Mouse (Mus musculus): ENCODE results near the gene Creg2. TPM values are rescaled to one million over a fixed set of nuclear protein-coding genes. Genes with fewer than 3 reads are reported as not detected.
"Not testable (repeated sequence)": the region's sequence is repeated elsewhere in the genome, so short reads cannot be mapped to it uniquely, and the experiment has no call there.

Creg2 gene
- polyA plus RNA-seq, 1 experiment from 2014 or later, result 0.05 TPM

DNA sequence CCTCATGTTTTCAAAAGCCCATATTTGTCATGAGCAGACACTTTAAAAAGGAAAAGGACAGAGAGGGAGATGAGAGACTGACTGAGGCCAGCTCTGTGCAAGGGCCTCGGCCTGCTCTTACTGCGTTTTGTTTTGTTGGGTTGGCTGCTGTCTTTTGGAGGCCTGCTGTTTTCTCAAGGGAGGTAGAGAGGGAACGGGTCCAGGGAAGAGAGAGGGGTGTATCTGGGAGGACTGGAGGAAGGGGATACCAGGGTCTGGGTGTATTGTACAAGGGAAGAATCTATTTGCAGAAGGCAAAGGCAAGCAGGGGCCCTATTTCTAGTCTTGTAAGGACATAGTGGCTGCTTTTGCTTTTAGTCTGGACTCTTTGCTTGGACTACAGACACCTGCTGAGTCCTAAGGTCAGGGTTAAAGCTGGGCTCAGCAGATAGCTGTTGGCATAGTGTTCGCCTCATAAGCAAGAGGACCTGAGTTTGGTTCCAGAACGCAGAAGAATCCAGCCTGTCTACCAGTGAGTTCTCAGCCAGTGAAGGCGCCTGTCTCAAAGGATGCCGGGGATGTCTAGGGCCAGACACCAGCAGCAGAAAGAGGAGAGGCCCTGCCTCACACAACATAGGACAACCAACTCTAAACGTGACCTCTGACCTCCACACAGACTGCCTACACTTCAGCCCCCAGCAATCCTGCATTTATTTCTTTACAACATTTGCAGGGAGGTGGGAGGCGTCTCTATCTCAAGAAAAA, 21.3 kb upstream of the Creg2 start:
- WGBS, result 71% methylated on average over 9 of the region's 9 CpGs
- H3K4me1 ChIP-seq (ENCODE audit: control insufficient read depth in 2 of 2, insufficient read depth in 2 of 2, low read length in 2 of 2), result no peaks in the 10 kb centered on the region; a peak in 1 of 4 replicates
- H3K36me3 ChIP-seq (ENCODE audit: control insufficient read depth, insufficient read depth, low read length), result no peaks in the 10 kb centered on the region
- H3K27ac ChIP-seq (replicated peaks in 1 of 2; ENCODE audit: control insufficient read depth in 1 of 2, insufficient read depth in 1 of 2, low read depth in 2 of 2, low read length in 2 of 2), result peak overlapping the region in 1 of 2 experiments; percentile 30; a peak in 1 of 4 replicates
- no peak overlapping the region for H3K4me3 ChIP-seq (ENCODE audit: control insufficient read depth in 1 of 2, insufficient read depth in 1 of 2, low read depth in 1 of 2, low read length in 2 of 2)
- no peaks in the 10 kb centered on the region; the same call in 1 of the 2 replicates for H3K9me3 ChIP-seq (ENCODE audit: control insufficient read depth, low read length)
- no peak for ATAC-seq (ENCODE audit: insufficient number of reproducible peaks, insufficient read depth, low FRiP score, low read depth)
- no peaks in the 10 kb centered on the region for H3K27me3 ChIP-seq (ENCODE audit: control insufficient read depth, insufficient read depth, low read length)
- no peak overlapping the region for H3K9ac ChIP-seq (ENCODE audit: low read length)
- no peak overlapping the region for H3K4me2 ChIP-seq (ENCODE audit: low read length)

DNA sequence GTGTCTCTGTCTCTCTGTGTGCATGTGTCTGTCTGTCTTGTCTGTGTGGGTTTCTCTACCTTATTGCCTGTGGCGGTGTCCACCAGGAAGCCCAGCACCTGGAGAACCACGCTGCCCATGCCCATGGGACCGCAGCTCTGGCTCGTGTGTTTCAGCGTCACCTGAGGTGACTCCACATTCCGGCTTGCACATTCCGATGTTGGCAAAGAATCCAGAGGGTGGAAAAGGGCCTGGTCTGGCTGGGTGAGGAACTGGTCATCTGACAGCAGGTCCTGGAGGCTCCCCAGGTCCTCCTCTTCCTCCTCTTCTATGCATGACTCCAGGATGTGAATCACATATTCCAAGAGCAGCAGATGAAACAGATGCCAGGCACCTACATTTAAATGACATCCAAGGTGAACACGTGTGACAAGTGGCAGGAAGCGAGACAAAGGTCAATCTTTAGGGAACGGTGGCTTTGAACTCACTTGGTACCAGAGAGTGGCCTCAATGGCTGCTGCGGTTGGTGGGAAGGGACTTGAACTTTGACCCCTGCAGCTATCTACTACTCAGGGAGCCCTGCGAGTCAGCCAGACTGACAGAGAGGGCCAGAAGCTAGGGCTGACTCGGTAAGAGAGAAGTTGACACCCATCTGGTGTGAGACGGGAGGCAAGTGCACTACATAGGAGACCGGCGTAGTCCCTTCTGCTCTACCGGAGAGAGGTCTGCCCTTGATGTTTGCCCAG, 19.1 kb upstream of the Creg2 start:
- Histone ChIP-seq H3K27ac (replicated peaks in 1 of 2; ENCODE audit: control insufficient read depth in 1 of 2, insufficient read depth in 1 of 2, low read depth in 2 of 2, low read length in 2 of 2) (no peak overlapping the region), H3K4me3 (ENCODE audit: control insufficient read depth in 1 of 2, insufficient read depth in 1 of 2, low read depth in 1 of 2, low read length in 2 of 2) (no peak overlapping the region), H3K4me1 (ENCODE audit: control insufficient read depth in 2 of 2, insufficient read depth in 2 of 2, low read length in 2 of 2) (no peaks in the 10 kb centered on the region; a peak in 1 of 4 replicates), H3K36me3 (ENCODE audit: control insufficient read depth, insufficient read depth, low read length) (no peaks in the 10 kb centered on the region), H3K27me3 (ENCODE audit: control insufficient read depth, insufficient read depth, low read length) (no peaks in the 10 kb centered on the region), H3K9ac (ENCODE audit: low read length) (no peak overlapping the region), H3K9me3 (ENCODE audit: control insufficient read depth, low read length) (no peaks in the 10 kb centered on the region; the same call in 1 of the 2 replicates), H3K4me2 (ENCODE audit: low read length) (no peak overlapping the region)
- 82% methylated on average over 17 of the region's 17 CpGs for WGBS
- no peak for ATAC-seq (ENCODE audit: insufficient number of reproducible peaks, insufficient read depth, low FRiP score, low read depth)

DNA sequence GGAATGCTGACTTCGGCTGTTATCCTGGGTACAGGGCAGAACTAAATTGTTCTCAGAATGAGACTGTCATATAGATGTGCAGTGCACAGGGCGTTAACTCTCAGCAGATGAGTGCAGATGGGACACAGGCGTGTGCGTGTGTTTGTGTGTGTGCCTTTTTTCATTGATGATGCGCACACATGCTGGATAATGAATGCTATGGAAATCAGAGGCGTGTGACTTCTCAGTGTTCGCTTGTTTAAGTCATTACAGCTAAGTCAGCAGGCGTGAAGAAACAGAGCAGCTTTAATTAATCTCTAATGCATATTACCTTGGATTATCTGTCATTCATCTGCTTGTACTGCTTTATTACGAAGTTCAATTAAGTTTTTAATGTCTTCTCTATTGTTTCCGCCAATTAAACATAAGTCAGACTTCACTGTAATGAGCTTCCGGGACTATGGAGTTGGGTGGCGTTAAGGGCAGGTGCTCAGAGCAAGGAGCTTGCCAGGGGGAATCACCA, 15.5 kb upstream of the Creg2 start:
- no peak overlapping the region for H3K27ac ChIP-seq (replicated peaks in 1 of 2; ENCODE audit: control insufficient read depth in 1 of 2, insufficient read depth in 1 of 2, low read depth in 2 of 2, low read length in 2 of 2)
- H3K4me1 ChIP-seq (ENCODE audit: control insufficient read depth in 2 of 2, insufficient read depth in 2 of 2, low read length in 2 of 2), result no peaks in the 10 kb centered on the region; a peak in 1 of 4 replicates
- ATAC-seq (ENCODE audit: insufficient number of reproducible peaks, insufficient read depth, low FRiP score, low read depth), result no peak
- H3K36me3 ChIP-seq (ENCODE audit: control insufficient read depth, insufficient read depth, low read length), result no peaks in the 10 kb centered on the region
- H3K9me3 ChIP-seq (ENCODE audit: control insufficient read depth, low read length), result no peaks in the 10 kb centered on the region; the same call in 1 of the 2 replicates
- H3K9ac ChIP-seq (ENCODE audit: low read length), result no peak overlapping the region
- H3K4me2 ChIP-seq (ENCODE audit: low read length), result no peak overlapping the region
- H3K4me3 ChIP-seq (ENCODE audit: control insufficient read depth in 1 of 2, insufficient read depth in 1 of 2, low read depth in 1 of 2, low read length in 2 of 2), result no peak overlapping the region
- H3K27me3 ChIP-seq (ENCODE audit: control insufficient read depth, insufficient read depth, low read length), result no peaks in the 10 kb centered on the region
- WGBS, result 86% methylated on average over 12 of the region's 12 CpGs

DNA sequence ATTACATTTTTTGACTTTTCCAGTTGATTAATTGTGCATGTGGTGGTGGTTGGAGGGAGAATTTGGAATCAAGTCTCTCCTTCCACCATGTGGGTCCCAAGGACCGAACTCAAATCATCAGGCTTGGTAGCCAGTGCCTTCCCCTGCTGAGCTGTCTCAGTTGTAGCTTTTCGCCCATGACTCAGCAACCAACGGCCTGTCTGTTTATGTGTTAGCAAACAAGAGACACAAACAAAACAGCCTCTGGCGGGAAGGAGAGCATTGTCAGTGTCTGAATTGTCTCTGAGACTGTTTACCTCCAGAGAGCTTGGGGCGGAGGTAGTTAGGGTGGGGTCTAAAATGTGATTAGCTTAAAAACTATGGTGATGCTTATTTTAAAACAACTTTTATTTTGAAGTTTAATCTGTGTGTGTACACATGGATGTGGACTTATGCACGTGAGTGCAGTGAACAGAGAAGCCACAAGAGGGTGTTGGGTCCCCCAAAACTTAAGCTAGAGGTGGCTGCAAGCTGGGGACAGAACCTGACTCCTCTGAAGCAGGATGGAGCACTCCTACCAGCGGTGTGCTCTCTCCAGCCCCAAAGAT, 12.9 kb upstream of the Creg2 start:
- Histone ChIP-seq H3K27me3 (ENCODE audit: control insufficient read depth, insufficient read depth, low read length) (no peaks in the 10 kb centered on the region), H3K27ac (replicated peaks in 1 of 2; ENCODE audit: control insufficient read depth in 1 of 2, insufficient read depth in 1 of 2, low read depth in 2 of 2, low read length in 2 of 2) (no peak overlapping the region), H3K36me3 (ENCODE audit: control insufficient read depth, insufficient read depth, low read length) (no peaks in the 10 kb centered on the region), H3K9ac (ENCODE audit: low read length) (no peak overlapping the region), H3K4me2 (ENCODE audit: low read length) (no peak overlapping the region), H3K4me3 (ENCODE audit: control insufficient read depth in 1 of 2, insufficient read depth in 1 of 2, low read depth in 1 of 2, low read length in 2 of 2) (no peak overlapping the region), H3K4me1 (ENCODE audit: control insufficient read depth in 2 of 2, insufficient read depth in 2 of 2, low read length in 2 of 2) (no peaks in the 10 kb centered on the region), H3K9me3 (ENCODE audit: control insufficient read depth, low read length) (no peaks in the 10 kb centered on the region)
- 87% methylated on average over 7 of the region's 7 CpGs for WGBS
- no peak for ATAC-seq (ENCODE audit: insufficient number of reproducible peaks, insufficient read depth, low FRiP score, low read depth)

DNA sequence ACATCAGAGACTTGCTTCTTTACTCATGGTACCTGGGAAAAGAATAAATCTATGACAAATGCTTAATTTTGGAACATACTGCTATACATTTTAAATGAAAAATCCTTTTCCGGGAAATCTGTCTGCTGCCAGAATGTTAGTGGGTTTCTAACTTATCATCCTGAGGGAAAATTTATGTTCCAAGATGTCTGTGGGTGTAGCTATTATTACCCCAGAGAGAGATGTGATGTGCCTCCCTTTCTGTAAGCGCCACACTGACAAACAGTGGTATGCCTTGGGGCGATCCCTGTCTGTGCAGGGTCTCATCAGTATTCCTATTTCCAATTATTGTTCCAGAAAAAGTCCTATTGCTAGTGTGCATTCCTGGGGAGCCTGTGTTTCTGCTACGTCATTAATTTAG, 11.8 kb upstream of the Creg2 start:
- H3K4me2 ChIP-seq (ENCODE audit: low read length), result no peak overlapping the region
- no peaks in the 10 kb centered on the region for H3K4me1 ChIP-seq (ENCODE audit: control insufficient read depth in 2 of 2, insufficient read depth in 2 of 2, low read length in 2 of 2)
- H3K27ac ChIP-seq (replicated peaks in 1 of 2; ENCODE audit: control insufficient read depth in 1 of 2, insufficient read depth in 1 of 2, low read depth in 2 of 2, low read length in 2 of 2), result no peak overlapping the region
- H3K9ac ChIP-seq (ENCODE audit: low read length), result no peak overlapping the region
- H3K9me3 ChIP-seq (ENCODE audit: control insufficient read depth, low read length), result peaks cover 4% of the 10 kb centered on the region
- no peak for ATAC-seq (ENCODE audit: insufficient number of reproducible peaks, insufficient read depth, low FRiP score, low read depth)
- 84% methylated on average over 4 of the region's 4 CpGs for WGBS
- no peak overlapping the region for H3K4me3 ChIP-seq (ENCODE audit: control insufficient read depth in 1 of 2, insufficient read depth in 1 of 2, low read depth in 1 of 2, low read length in 2 of 2)
- no peaks in the 10 kb centered on the region for H3K27me3 ChIP-seq (ENCODE audit: control insufficient read depth, insufficient read depth, low read length)
- H3K36me3 ChIP-seq (ENCODE audit: control insufficient read depth, insufficient read depth, low read length), result no peaks in the 10 kb centered on the region

DNA sequence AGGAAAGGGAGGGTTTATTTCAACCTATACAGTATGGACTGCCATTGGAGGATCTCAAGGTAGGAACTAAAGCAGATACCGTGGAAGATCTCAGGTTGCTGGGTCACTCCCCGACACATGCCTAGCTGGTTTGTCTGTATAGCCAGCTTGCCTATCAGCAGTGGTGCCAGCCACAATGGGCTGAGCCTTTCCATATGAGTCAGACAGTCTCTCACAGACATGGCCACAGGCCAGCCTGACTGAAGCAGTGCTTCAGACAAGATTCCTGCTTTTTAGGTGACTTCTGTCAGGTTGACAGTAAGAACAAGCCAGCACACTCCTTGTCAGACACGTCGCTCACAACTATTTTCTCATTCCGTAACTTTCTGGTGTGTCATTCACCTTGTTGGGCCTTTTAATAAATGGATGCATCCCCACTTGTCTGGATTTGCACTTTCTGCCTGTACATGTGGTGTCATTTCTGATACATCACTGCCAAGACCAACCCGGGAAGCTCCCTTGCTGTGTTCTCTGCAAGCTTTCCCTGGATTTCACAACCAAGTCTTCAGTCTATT, 5.8 kb upstream of the Creg2 start:
- H3K4me3 ChIP-seq (ENCODE audit: control insufficient read depth in 1 of 2, insufficient read depth in 1 of 2, low read depth in 1 of 2, low read length in 2 of 2), result no peak overlapping the region
- 70% methylated on average over 6 of the region's 6 CpGs for WGBS
- ATAC-seq (ENCODE audit: insufficient number of reproducible peaks, insufficient read depth, low FRiP score, low read depth), result no peak
- peaks cover 4% of the 10 kb centered on the region for H3K9me3 ChIP-seq (ENCODE audit: control insufficient read depth, low read length)
- H3K4me2 ChIP-seq (ENCODE audit: low read length), result no peak overlapping the region
- peaks cover 2% of the 10 kb centered on the region for H3K27me3 ChIP-seq (ENCODE audit: control insufficient read depth, insufficient read depth, low read length)
- no peaks in the 10 kb centered on the region for H3K4me1 ChIP-seq (ENCODE audit: control insufficient read depth in 2 of 2, insufficient read depth in 2 of 2, low read length in 2 of 2)
- H3K27ac ChIP-seq (replicated peaks in 1 of 2; ENCODE audit: control insufficient read depth in 1 of 2, insufficient read depth in 1 of 2, low read depth in 2 of 2, low read length in 2 of 2), result no peak overlapping the region
- H3K36me3 ChIP-seq (ENCODE audit: control insufficient read depth, insufficient read depth, low read length), result no peaks in the 10 kb centered on the region
- H3K9ac ChIP-seq (ENCODE audit: low read length), result no peak overlapping the region

DNA sequence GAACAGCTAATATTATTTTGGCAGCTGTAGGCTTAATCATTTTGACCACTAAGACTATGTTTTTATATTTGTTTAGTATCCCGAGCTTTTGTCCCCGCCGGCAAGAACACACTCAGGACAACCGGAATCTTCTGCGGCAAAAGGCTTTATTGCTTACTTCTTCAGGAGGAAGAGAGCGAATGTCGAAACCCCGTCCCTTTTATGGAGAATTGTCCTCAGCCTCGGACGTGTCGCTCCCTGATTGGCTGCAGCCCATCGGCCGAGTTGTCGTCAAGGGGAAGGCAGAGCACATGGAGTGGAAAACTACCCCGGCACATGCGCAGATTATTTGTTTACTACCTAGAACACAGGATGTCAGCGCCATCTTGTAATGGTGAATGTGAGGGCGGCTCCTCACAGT, 3.6 kb upstream of the Creg2 start:
- not testable (repeated sequence) for H3K4me2 ChIP-seq (ENCODE audit: low read length); ATAC-seq (ENCODE audit: insufficient number of reproducible peaks, insufficient read depth, low FRiP score, low read depth); H3K4me3 ChIP-seq (ENCODE audit: control insufficient read depth in 1 of 2, insufficient read depth in 1 of 2, low read depth in 1 of 2, low read length in 2 of 2); H3K36me3 ChIP-seq (ENCODE audit: control insufficient read depth, insufficient read depth, low read length); H3K9ac ChIP-seq (ENCODE audit: low read length); H3K4me1 ChIP-seq (ENCODE audit: control insufficient read depth in 2 of 2, insufficient read depth in 2 of 2, low read length in 2 of 2); H3K27ac ChIP-seq (replicated peaks in 1 of 2; ENCODE audit: control insufficient read depth in 1 of 2, insufficient read depth in 1 of 2, low read depth in 2 of 2, low read length in 2 of 2); H3K9me3 ChIP-seq (ENCODE audit: control insufficient read depth, low read length)
- H3K27me3 ChIP-seq (ENCODE audit: control insufficient read depth, insufficient read depth, low read length), result peaks cover 20% of the 10 kb centered on the region
- WGBS, result 86% methylated on average over 18 of the region's 18 CpGs
